Mouse (Mus musculus) thymus, postnatal 14 days (tissue): ENCODE results near the gene Wdr47.
"Not testable (repeated sequence)": the region's sequence is repeated elsewhere in the genome, so short reads cannot be mapped to it uniquely, and the experiment has no call there.

Experiments used
- DNase-seq: peaks from one replicate; pipeline ENCODE4 v3.0.0; 2021

The Wdr47 gene

DNA sequence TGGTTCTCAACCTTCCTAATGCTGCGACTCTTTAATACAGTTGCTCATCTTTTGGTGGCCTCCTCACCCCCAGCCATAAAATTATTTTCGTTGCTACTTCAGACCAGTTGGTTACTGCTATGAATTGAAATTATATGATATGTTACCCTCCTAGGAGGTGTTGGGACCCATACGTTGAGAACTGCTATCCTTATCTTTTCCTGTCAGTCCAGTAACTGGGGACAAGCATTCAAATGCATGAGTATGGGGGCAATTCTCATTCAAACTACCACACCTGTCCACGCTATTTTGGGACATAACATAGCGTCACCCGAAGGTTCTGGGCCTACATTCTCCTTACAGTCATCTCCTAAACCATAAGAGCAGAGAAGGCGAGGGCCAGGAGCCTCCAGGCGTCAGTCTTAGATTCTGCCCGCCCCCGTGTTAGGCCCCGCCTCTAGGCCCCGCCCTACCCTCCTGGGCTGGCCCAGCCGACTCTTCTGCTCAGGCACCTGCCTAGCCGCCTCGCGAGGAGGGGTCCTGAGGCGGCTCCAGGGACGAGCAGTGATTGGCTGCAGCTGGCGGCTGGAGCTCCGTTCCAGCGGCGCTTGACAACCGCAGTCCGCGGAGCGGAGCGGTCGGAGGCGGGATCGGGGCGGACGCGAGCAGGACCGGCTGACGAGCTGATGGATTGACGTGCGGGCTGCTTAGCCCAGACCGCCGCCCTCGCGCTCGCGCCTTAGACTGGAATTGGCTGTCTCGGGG is at the start of gene Wdr47:
Gene Wdr47, plus strand, starts transcription at position 494 of the 744 bp plus-strand sequence.
- DNase-seq: peak; percentile 98

DNA sequence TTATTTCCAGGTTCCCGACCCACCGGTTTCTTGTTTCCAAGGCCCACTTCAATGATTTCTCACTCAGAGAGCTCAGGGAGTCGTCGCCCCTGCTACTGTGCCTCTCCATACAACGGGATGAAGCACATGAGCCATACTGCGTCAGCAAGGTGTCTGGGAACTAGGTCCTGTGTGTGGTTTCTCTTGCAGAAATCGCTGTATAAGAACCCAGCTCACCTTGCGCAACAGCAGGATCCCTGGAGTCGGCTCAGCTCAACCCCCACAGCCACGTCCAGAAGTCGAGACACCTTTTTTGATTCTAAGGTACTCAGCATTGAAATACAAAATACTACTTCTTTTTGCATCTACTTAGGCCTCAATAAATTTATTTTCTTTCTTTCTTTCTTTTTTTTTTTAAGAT is 48.8 kb upstream of the Wdr47 start:
- no peak for DNase-seq

DNA sequence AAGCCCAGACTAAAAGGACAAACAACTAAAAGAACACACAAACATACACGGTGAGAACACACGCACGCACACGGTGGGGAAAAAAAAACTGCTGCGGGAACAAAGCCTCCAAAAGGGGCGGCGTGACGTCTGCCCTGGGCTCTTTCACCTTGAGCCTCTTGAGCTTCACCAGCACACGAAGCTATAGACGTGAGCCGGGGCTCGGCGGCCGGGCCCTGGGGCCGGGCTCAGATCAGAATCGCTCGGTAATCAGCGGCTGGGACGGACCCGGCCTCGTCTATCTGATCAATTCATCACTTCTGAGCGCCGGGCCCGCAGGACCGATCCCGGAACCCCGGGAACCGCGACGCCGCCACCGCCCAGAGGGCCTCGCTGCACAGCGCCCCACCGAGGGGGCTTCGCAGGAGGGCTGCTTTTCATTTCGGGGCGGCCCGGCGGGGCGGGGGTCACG is 36.9 kb upstream of the Wdr47 start:
- DNase-seq: no peak

DNA sequence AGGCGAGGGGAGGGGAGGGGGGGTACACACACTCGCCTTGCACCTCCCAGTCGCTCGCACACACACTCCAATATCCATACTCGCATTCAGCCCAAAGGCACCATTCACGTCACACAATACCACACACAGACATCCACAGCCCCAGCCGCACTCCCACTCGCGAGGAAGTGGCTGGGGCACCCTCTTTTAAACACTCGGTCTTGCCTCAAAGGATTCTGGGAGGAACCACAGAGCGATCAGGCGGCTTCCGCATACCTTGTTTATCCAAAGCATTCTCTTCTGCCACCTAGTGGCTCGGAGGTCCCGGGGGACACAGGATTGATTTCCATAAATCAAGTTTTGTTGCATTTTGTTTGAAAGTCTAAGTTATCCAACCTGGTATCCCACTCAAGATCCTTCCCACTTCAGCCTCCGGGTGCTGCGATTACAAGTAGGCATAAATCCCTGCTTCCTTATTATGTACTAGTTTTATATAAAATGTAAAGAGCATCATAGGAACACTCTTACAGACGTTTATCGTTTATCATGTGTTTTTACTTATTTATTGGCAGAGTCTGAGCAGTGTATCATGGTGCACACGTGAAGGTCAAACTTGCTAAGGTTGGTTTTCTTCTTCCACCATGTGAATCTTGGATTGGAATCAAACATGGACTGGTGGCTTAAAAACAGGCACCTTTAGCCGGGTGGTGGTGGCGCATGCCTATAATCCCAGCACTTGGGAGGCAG is 36.3 kb upstream of the Wdr47 start:
- peak; percentile 96 for DNase-seq

DNA sequence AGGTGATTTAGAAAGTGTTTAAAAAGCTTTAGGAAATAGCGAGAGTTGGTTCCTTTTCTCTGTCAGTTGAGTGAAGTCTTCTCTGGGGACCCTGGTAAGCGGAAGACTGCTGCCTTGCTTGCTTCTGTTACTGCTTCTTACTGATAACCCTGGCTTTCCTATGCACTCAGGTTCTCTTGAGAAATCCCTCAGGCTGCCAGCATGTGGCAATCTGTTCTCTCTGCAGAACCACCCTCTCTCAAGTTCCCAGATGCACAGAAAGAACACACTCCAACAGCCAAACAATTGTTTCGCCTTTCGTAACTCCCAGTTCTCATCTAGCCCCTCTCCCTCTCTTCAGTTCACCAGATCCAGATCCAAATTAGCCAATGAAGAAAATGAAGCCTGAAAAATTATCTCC is 33.2 kb upstream of the Wdr47 start:
- DNase-seq: no peak

DNA sequence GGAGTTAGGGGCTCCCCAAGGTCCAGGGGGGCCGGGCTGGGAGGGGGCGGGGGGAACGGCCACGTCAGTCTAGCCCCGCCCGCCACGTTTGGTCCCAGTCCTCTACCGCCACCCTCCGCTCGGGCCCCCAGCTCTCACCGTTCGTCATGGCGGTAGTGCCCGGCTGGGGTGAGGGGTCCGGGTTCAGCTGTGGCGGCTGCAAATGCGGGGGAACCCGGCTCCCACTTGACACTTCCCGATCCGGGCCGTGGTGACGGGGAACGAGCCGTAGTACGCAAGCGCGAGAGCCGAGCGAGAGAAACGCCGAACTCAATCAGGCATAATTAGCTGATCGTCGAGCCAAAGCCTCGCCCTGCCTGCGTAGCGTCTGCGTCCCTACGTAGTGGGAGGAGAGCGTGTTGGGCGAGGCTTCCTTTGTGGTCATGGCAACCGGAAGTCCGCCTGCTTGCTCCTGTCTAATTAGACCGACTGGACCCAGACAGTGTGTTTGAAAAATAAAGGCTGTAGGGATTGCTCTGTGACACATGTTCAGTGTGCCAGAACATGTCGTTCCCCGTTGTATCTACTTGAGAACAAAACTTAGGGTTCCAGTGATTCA is 28.8 kb upstream of the Wdr47 start, which contains the start of gene Tmem167b:
Gene Tmem167b, minus strand, starts transcription at position 334 of the 598 bp plus-strand sequence.
- peak; percentile 97 for DNase-seq

DNA sequence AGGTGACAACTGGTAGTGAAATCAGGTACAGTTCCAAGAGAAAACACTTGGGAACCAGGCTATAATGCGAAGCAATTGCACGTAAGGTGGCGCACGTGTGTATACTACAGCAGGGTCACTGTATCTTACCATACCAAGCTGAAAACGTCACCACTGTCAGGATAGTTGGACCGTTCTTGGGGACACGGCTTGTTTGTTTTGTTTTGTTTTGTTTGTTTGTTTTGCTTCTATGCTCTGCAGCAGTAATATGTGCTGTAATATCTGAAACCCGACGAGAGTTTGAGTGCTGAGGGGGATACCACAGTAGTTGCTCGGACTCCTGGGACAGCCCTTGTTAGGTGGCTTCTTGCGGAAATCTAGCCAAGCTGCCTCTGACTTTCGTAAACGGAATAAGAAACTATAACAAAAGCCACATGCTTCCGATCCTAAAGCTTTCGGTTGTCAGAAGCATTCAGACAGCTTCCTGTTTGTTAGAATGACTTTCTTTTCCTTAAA is 28.3 kb upstream of the Wdr47 start:
- peak; percentile 50 for DNase-seq

DNA sequence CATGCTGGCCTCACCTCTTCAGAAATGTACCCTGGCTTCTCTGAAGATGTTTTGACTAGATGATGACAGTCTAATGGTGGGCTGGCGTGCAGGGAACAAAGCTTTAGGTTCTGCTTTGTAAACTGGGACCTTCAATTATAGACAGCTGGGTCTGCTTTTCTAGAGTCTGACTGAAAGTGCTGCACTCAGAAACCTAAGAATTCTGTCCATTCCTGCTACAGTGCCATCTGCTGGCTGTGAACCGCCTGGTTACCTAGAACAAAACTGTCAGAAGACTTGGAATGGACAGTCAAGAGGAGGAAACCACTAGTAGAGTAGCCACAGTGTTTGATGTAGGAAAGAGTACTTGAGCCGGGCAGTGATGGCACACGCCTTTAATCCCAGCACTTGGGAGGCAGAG is 27.8 kb upstream of the Wdr47 start:
- DNase-seq: peak; percentile 84

DNA sequence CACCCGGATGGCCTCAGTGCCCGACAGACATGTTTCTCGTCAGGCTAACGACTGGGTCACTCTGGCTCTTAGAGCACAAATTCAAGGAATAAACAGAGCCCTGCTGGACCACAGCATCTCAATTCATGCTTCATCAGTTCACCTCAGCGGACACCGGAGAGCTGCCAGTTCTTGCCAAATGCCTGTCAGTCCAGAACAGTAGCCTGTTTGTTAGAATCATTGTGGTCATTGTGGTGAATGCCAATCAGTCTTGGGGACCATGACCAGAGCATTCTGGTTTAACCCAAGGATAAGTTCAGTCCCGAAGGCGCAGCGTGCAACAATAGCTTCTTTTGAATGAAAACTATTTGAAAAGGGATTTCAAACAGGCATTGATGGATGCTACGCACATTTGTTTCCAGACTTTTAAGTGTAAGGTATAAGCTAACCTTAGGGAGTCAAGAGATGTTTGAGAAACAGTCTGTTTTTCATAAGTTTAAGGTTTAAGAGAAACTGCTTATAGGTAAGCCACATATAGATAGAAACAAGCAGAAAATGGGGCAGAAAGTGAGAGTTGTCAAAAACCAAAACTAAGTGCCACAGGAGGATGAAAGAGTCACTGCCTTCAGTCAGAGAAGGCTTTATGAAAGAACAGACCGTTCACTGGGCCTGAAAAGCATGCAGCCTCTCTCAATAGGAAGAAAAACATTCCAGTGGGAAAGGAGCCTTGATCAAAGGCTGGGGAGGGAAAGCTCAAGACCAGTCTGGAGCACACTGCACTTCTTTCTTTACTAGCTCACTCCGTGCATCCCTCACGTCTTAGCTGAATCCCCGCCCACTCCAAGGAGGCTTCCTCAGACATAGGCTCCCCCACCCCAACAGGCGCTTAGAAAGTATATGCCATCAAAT is 22.8 kb upstream of the Wdr47 start:
- DNase-seq: no peak

DNA sequence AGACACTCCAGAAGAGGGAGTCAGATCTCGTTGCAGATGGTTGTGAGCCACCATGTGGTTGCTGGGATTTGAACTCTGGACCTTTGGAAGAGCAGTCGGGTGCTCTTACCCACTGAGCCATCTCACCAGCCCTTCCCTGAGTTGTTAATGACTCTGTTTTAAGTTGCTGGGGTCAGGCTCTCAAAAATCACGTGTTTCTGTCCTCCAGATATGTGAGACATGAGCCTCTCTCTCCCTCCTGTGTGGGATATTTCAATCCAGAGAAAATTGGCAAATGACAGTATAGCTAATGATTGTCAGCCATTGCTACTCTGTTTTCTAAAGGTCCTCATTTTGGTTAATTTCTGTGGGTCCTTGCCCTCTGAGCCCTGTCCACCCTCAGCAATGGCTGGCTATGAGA is 21.4 kb upstream of the Wdr47 start:
- DNase-seq: not testable (repeated sequence)

DNA sequence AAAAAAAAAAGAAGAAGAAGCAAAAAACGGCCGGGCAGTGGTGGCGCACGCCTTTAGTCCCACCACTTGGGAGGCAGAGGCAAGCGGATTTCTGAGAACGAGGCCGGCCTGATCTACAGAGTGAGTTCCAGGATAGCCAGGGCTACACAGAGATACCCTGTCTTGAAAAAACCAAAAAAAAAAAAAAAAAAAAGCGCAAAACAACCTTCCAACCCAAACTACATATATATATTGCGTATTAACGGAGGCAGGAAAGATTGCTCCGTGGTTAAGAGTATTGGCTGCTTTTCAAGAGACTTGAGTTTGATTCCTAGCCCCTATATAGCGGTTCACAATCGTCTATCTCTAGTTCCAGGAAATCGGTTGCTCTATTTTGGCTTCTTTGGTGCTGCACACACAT is 20.3 kb upstream of the Wdr47 start:
- DNase-seq: no peak

DNA sequence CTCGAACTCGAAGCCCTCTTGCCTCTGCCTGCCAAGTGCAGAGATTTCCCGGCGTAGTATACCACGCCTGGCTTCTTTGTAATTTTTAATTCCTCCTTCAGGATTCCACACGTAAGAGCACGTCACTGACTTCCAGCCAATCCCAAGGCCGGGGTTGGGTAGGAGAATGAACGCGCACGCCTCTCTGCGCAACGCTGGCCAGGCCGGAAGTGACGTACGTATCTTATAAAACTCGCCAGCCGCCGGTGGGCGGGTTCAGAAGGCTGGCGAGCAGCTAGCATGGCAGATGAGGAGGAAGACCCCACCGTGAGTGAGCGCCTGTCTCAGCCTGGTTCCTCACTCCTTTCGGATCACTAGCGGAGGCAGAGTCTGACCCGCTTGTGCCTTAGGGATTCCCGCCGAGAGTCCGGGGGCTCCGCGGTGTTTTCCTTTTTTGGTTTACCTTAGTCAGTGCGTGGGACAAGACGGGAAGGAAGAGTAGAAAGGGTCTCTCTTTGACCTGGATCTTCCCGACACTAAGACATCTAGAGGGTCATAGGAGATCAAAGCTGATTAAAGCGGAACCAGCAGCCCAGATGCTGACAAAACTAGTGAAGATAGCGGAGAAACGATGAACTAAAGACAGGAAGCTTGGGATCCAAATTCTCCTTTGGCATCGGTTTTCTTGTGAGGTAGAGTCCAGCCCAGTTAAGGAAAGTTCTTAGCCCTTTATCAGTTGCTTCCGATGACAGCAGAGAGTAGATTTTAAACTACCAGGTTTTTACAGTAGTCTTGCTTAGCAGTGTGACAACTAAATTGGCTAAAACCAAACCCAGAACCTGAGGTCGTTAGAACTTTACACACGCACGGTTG is 19.4 kb upstream of the Wdr47 start, which contains the start of gene Taf13:
Gene Taf13, plus strand, starts transcription at position 256 of the 852 bp plus-strand sequence.
- DNase-seq: peak; percentile 98

DNA sequence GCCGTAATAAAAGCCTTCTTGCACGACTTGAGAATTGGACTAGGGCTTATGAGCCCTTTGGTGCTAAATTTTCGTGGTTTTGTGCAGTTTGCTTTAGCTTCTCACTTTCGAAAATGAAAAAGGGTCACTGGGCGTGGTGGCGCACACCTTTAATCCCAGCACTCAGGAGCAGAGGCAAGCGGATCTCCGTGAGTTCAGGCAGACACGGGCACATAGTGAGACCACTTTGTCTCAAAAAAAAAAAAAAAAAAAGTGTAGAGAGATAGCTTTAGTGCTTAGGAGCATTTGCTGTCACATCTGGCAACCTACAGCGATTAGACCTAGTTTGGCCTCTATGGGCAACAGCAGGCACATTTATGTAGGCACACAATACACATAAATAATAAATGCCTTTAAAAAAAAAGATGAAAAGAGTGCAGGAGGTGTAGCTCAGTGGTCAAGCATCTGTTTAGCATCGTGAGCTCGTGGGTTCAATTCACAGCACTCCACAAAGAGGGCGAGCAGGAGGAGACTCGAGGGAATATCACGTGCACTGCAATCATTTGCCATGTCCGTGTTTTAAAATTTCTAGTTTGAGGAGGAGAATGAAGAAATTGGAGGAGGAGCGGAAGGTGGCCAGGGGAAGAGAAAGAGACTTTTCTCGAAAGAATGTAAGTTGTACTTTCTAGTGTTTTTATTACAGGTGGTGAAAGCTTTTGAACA is 18.6 kb upstream of the Wdr47 start:
- no peak for DNase-seq

DNA sequence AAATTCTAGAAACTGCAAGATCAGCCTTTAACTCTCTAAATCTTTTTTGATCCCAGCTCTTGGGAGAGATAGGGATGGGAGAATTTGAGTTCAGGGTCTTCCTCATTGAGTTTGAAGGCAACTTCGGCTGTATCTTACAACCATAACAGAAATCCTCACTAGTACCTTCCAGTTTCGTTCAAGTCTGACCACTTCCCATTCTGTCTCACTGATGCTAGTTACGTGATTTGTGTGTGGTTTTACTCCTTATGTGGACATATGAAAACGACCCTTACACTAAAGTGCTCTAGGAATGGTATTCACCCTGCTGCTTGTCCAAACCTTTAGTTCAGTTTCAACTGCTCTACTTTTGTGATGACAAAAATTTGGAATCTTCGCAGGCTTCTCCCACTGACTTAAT is 17.1 kb upstream of the Wdr47 start:
- no peak for DNase-seq

DNA sequence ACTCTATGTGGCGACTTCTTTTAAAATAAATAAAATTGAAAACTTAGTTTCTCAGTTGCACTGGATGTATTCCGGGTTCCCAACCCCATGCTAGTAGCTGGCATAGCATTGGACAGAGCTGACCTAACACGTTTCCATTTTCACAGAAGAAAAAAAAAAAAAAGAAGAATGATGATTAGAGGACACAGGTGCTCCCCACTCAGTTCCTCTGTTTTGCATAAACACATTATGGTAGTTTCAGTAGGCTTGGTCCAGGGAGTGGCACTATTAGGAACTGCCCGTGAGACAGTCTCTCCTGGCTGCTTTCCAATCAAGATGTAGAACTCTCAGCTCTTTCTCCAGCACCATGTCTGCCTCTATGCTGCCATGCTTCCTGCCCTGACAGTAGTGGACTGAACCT is 6.5 kb upstream of the Wdr47 start:
- DNase-seq: no peak

DNA sequence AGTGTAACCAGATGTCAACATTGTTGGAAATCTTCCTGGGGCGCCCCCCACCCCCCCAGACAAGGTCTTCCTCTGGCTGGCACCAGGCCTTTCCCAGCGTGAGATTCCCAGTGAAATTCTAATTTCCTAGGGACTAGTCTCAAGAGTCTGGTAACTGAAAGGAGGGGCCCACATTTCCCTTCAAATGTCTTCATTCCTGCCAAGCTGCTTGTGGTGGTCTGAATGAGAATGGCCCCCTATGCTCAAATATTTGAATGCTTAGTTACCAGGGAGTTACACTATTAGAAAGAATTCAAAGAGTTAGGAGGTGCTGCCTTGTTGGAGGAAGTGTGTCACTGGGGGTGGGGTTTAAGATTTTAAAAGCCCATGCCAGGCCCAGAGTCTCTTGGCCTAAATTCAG is 2.6 kb upstream of the Wdr47 start:
- DNase-seq: no peak

DNA sequence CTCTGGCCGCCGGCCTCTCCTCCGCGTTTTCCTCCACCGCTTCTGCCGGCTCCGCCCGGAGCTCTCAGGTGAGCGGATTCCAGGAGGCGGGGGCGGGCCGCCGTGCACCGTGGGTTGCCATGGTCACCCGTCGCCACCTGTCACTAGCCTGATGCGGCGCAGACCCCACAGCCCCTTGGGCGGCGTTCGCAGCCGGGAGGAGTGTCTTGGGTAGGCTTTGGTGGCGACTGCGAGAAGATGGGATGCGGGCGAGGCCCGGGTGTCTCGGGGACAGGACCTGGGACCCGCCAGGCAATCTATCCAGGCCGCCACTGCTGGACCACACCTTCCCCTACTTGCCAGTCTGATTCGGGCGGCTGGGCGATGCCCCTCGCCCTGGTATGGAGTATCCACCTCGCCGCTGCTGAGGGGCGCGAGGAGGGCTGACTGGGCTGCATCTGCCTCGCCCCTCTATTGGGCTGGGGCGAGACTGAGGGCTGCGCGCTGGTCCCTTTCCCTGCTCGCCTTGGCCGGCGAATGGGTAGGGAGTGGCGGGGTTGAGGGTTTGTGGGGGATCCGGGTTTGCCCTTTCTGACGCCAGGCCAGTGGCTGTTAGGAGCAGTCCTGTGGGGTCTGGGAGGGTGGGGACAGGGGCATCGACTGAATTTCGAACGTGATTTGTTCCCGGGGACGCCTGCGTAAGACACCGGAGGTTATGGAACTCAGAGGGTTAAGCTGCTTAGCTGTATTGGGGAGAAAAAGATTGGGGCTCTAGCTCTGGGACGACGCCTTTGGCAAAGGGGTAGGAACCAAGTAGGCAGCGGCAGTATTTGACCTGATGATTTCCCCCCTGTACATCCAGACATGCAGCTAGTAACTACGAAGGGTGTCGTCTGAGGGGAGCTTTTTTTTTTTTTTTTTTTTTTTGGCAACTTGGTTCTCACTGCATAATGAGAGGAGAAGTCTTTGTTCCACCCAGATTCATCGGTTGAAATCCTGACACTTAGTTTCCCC is 747 bp downstream of the Wdr47 start:
- DNase-seq: peak; percentile 79

DNA sequence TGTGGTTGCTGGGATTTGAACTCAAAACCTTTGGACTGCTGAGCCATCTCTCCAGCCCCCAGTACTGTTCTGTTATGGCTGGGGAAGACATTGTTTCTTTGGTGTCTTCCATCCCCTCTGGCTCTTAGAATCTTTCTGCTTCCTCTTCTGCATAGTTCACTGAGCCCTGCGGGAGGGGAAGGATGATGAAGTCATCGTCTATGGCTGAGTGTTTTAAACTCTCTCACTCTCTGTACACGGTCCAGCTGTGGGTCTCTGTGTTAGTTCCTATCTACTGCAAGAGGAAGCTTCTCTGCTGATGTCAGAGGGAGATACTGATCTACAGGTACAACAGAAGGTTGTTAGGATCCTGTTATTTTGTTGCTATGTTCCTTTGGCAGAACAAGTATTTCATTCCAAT is 17.8 kb downstream of the Wdr47 start:
- no peak for DNase-seq

DNA sequence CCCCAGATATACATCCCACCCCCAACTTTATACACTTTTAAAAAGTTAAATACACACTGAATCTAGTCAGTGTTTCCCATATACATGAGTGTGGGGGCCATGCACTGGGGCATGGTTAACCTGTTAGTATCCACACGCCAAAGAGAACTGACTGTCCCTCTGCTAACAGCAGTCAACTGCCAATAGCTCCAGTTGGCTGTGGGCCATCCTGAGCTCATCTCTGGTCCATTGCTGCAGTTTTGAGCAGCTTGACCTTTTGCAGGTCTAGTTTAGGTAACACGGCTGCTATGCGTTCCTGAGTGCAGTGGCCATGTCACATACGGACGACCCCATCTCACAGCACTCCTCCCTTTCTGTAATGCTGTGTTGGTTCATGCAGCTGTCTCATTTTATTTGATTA is 43.7 kb downstream of the Wdr47 start:
- no peak for DNase-seq

DNA sequence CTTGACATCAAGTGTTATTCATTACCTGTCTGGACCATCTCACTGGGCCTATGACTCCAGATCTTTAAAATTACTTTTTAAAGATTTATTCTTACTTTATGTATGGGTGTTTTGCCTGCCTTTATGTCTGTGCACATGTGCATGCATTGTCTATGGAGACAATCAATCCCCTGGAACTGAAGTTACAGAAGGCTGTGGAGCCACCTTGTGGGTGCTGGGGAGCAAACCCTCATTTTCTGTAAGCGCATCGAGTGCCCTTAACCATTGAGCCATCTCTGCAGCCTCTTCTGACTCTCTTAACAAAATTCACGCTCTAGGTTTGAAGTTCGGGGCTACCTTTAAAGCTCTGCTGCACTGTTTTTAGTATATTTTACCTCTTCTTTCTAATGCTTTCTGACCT is 48.3 kb downstream of the Wdr47 start:
- no peak for DNase-seq
